Comparison of ENCODE assay signal across 9 mouse cellular contexts in genomic region chr10:130092838-130093440, GRCm38 (mm10). TPM values are rescaled to one million over a fixed set of nuclear protein-coding genes. Genes with fewer than 3 reads are reported as not detected.
DNase-seq lines count a peak whose midpoint lies in the region; ATAC-seq lines count a peak whose summit lies in the region.
"Had no signal": no experiment of that assay in that cellular context is flagged by ENCODE, and none has a peak within 500 bp of the region (broad histone marks: within the 10 kb centered on the region; RNA-seq: fewer than 3 reads in every experiment).

No protein-coding gene starts in this region.

- peak; percentile 7 to 46 for DNase-seq in heart, postnatal 14 days
- DNase-seq in heart, adult 9 months (ENCODE audit: low spot score in 2 of 2): no peak
- peak; percentile 37 for DNase-seq in embryo, embryonic 9.5 days (ENCODE audit: extremely low spot score)
- DNase-seq in hindlimb bud, embryonic 11.5 days (ENCODE audit: extremely low spot score, low read depth, low spot score): peak; percentile 47
- peak; percentile 4 for DNase-seq in left cerebral cortex, adult 11 months (ENCODE audit: low spot score)
- peak; percentile 6 for DNase-seq in thymus, postnatal 25 days

- H3K4me3 ChIP-seq in midbrain, embryonic 12.5 days: no peak overlapping the region

- ATAC-seq in activated CD4-positive, CD25-positive, alpha-beta regulatory T cell, adult 4 months: peak; percentile 52
- ATAC-seq in midbrain, embryonic 12.5 days (ENCODE audit: low FRiP score, low read depth): peak; percentile 66

- H3K9me3 ChIP-seq in midbrain, embryonic 12.5 days: no peaks in the 10 kb centered on the region

- H3K27me3 ChIP-seq in midbrain, embryonic 12.5 days: no peaks in the 10 kb centered on the region

- 27% methylated on average over 5 of the region's 5 CpGs for WGBS in midbrain, embryonic 12.5 days

- H3K4me2 ChIP-seq in midbrain, embryonic 12.5 days (replicated peaks): no peak overlapping the region

- intact Hi-C loops in heart, postnatal 14 days (cut with DNase I): loop anchor here (5.0 kb wide), 1 partner anchor 1066 kb away; no protein-coding TSS in a partner anchor

- H3K36me3 ChIP-seq in midbrain, embryonic 12.5 days: no peaks in the 10 kb centered on the region

- H3K9ac ChIP-seq in midbrain, embryonic 12.5 days (replicated peaks): no peak overlapping the region

- H3K27ac ChIP-seq in midbrain, embryonic 12.5 days (replicated peaks): no peak overlapping the region
- H3K27ac ChIP-seq: macrophage had no signal

- no peaks in the 10 kb centered on the region for H3K4me1 ChIP-seq in midbrain, embryonic 12.5 days

RNA-seq across cellular contexts. Expression of gene Olfr822, which starts 21.9 kb away (rescaled TPM):
- total RNA-seq in heart, postnatal 14 days (2021): not detected
- polyA plus RNA-seq in activated CD4-positive, CD25-positive, alpha-beta regulatory T cell, adult 4 months (2017; shearing (Covaris generic)): under 1 TPM in 1 of 2 experiments, not detected in 1; 0.33 TPM
- polyA plus RNA-seq in midbrain, embryonic 12.5 days (2016; fragmentation: Nextera tagmentation; extraction: Ambion mirVana): not detected in 2 replicates
- polyA plus RNA-seq: macrophage had no signal

RNA-seq across cellular contexts. Expression of gene Olfr823, which starts 22.2 kb away (rescaled TPM):
- total RNA-seq in heart, postnatal 14 days (2021): not detected
- polyA plus RNA-seq in activated CD4-positive, CD25-positive, alpha-beta regulatory T cell, adult 4 months (2017; shearing (Covaris generic)): not detected
- not detected in 2 replicates for polyA plus RNA-seq in midbrain, embryonic 12.5 days (2016; fragmentation: Nextera tagmentation; extraction: Ambion mirVana)
- polyA plus RNA-seq: macrophage had no signal

RNA-seq across cellular contexts. Expression of gene Olfr824, which starts 36.9 kb away (rescaled TPM):
- not detected for total RNA-seq in heart, postnatal 14 days (2021)
- not detected for polyA plus RNA-seq in activated CD4-positive, CD25-positive, alpha-beta regulatory T cell, adult 4 months (2017; shearing (Covaris generic))
- polyA plus RNA-seq in midbrain, embryonic 12.5 days (2016; fragmentation: Nextera tagmentation; extraction: Ambion mirVana): not detected in 2 replicates
- polyA plus RNA-seq: macrophage had no signal

Comparison
In these comparisons a context has a peak if more than half of its experiments do, and no peak if none do; other contexts are left out.
1. DNase-seq: peak in heart, postnatal 14 days (2 of 2), embryo, embryonic 9.5 days (single experiment), hindlimb bud, embryonic 11.5 days (single experiment), left cerebral cortex, adult 11 months (single experiment) and thymus, postnatal 25 days (single experiment); none in heart, adult 9 months (0 of 2).